Mouse (Mus musculus) gastrocnemius, postnatal 14 days (tissue): ENCODE results near the gene Pde10a. TPM values are rescaled to one million over a fixed set of nuclear protein-coding genes. Genes with fewer than 3 reads are reported as not detected.

Experiments
- DNase-seq: peaks from one replicate; pipeline ENCODE4 v3.0.0; 2021; ENCODE audit warnings: mixed read lengths
- intact Hi-C: fragments of 180-260 bp; cut with DNase I; formaldehyde crosslinking; loops from one replicate; pipeline ENCODE4 v1.15.1; 2025; ENCODE audit warnings: low total_unique reads
- total RNA-seq, 2 experiments: library from RNA; stranded (reverse); gene quantifications; 2 replicates each; pipeline ENCODE4 v1.2.3; 2021

Gene Pde10a
- total RNA-seq, 2 experiments from 2014 or later = 5.2 to 6.5 TPM

DNA sequence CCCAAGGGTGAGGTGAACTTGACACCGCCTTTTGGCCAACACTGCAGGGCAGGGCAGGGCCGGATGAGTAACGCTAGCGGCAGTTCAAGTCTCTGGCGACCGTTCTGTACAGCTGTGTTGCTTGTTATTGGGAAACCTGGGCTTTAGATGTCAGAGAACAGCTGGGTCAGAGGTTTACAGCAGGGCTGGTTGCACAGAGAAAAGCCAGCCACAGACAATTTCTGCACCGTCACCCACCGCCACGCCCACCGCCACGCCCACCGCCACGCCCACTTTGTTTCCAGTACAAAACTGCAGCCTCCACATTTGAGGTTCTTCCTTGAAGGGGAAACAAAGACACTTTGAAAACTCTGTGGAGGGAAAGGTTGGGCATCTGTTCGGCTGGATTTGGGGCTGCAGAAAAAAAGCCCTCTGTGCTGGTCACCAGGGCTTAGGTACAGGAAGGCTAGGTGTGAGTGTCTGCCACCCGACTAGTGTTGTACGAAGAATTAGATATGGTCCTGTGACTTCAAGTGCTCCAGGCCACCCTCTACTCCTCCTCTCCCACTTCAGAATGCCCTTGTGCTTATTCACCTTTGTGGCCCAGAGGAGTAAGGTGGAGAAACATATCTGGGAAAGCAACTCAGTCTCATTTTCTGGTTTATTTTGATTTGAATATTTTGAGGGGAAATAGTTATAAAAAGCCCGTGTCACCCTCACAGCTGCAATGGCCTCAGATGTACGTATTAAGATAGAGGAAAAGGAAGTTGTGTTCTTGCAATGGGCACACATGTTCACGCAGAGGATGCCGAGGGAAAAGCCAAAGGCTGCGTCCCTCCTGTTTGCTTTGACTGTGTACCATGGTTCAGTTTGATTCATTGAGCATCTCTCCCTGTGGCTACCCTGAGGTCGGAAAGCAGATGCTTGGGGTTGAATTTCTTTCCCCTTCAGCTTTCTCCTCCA is 331.5 kb downstream of the Pde10a start:
- peak; percentile 83 for DNase-seq
- intact Hi-C loops = no loop called here

DNA sequence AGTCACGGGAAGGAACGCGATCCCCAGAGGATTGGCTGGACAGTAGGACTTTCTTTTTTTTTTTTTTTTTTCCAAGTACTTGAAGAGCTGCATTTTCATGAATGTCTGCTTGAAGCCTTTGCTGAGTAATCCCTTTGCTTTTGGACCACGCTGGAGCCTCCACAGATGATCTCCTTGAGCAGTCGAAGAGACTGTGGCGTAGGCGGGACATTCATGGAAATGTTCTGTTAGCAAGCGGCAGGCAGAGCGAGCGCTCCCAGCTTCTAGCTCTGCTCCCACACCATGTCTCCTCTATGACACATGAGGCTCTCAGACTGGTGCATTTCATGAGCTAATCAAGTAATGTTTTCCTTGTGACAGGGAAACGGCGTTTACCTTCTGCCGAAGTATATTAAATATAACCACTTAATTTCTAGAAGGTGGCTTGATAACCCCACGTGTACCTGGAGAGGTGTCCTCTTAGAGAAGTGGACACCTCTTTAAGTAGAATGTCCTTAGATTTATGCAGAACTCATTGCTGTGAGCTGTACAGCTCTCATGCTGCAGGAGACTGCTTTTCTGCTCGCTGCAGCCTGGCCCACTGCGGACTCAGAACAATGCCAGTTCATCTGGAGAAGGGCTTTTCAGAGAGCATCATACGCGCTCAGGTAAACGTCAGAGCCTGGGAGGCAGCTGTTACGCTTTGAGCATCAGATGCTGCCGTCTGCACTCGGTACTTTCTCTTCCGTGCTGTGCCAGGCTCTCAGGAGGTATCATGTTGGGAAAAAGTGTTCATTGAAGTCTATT is 333.7 kb downstream of the Pde10a start:
- peak; percentile 40 for DNase-seq
- intact Hi-C loops = no loop called here

DNA sequence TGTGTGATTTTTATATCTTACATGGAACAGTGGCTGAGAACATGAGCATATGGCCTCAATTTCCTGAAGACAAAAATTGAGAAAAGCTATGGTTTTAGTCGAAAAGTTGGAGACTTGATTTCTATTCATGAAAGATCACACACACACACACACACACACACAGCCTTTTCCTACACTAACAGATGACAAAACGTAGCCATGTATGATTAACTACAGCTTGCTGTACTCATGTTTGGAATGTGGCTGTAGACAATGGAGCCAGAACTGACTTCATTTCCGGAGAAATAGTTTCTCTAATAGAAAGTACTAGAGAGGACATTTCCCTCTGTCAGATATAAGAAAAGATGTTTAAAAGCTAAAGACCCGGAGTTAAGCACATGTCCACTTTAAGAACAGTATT is 334.3 kb downstream of the Pde10a start:
- intact Hi-C loops = no loop called here
- DNase-seq = no peak

DNA sequence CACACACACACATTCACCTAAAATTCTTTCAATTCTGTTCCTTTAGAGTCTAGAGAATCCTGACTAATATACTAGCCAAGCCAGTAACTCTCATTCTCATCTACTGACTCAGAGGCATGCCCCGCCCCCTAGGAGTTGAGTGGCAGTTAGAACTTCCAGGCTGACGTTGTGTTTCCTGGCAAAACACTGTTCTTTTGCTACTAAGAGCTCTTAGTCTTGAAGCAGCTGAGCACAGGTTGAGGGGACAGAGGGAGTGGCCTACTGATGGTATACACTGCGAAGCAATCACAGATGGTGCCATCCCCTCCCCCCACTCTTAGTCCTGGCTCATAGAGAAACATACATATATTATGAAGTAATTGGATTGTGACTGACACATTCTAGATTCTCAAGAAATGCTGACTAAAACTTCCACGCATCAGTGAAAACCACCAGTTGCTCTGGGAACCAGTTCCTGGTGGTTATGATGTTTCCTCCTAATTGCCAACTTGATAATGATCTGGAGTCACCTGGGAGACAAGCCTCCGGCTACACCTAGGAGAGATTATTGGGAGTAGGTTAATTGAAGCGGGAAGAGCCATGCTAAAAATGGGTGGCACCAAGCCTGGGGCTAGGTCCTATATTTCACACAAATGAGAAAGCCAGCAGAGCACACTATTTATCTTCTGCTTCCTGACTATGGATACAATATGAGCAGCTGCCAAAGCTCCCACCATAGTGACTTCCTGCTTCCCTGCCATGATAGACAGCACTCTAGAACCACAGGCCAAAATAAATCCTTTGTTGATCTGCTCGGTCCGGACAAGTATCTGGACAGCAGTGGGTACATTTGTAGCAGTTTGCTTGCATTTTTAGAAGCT is 339.7 kb downstream of the Pde10a start:
- intact Hi-C loops = no loop called here
- DNase-seq = peak; percentile 42

DNA sequence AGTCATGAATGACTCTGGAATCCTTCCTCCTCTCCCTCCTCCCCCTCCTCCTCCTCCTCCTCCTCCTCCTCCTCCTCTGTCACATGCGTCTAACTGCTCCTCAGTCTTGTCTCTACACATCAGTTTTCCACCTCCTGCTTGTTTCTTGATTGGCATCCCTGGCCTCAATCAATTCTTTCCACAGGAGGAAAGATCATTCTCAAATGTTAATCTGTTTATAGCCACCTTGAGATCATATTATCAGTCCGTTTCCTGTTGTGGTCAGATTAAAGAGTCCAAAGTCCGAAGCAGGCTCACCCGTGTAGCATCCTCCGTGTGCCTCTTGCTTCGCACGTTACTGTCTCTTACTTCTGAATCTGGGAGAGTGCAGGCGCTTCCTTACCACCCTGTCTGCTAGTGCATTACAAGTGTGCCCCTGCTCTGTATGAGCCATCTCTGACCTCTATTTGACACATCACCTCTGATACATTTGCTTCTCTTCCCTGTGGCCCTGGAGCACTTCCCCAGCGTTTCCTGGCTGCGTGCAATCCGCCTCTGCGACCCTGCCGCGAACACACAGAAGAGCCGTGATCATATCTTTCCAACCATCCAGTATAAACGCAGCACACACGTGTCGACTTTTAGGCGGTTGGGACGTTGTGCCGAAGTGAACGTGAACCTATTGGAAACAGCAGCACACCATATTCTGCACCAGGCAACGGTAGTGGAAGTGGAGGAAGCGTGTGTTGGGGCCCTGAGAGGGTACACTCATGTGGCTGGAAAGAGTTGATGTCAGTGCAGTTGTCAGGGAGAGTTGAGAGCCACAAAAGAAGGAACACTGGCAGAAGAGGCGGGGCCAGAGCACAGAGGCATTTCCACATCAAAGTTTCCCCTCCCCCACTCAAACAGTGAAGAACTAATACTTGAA is 342.4 kb downstream of the Pde10a start:
- DNase-seq = no peak
- intact Hi-C loops = loop anchor here (2.0 kb wide), 1 partner anchor 19 kb away; no protein-coding TSS in a partner anchor

DNA sequence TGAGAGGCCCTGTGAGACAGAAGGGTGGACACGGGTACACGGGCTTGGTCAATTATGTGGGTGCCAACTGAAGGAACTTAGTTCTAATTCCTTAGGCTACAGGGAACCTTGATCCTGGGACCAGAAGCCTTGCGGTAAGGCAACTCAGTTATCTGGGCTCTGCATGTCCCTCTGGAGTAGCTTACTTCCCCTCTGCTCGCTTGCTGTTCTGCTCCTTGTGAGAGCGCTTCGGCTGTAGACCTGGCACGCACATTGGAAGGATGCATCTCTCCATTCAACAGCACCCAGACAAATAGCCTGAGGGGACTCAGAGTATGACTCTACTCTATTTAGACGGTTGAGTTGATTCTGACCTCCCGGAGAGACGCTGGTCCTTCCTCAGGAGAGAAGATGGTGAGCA is 344.1 kb downstream of the Pde10a start:
- DNase-seq = no peak
- intact Hi-C loops = no loop called here

DNA sequence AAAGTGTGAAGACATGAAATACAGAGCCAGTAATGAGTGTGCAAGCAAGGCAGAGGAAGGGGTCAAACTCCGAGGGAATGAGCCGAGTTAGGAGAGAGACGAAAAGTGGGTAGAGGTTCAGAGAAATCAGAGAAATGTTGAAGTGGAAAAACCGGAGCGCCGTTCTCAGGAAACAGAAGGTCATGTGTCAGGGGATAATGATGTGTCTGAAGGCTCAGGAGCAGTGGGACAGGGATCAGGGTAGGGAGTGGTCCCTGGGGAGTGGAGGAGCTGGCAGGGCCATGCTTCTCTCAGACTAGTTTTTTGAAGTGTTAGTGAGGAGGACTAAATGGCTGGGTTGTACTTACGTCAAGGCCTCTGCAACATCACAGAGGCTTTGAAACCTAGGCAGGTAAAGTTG is 345.7 kb downstream of the Pde10a start:
- intact Hi-C loops = no loop called here
- DNase-seq = no peak

DNA sequence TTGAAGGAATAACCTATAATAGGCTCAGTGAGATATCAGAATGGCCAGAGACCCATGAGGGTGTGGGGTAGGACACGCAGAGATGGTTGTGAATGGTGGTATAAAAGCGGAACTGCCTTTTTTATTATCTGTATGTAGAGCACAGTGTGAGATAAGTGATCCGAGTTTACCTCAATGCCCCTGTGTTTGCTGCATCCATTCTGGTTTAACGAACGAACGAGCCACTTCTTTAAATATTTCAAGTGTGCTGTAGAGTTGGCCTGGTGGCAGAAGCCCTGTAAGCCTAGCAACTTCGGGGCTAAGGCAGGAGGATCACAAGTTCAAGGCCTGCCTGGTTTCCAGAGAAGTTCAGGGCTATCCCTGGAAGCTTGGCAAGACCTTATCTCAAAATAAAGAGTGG is 346.2 kb downstream of the Pde10a start:
- no peak for DNase-seq
- intact Hi-C loops = no loop called here

DNA sequence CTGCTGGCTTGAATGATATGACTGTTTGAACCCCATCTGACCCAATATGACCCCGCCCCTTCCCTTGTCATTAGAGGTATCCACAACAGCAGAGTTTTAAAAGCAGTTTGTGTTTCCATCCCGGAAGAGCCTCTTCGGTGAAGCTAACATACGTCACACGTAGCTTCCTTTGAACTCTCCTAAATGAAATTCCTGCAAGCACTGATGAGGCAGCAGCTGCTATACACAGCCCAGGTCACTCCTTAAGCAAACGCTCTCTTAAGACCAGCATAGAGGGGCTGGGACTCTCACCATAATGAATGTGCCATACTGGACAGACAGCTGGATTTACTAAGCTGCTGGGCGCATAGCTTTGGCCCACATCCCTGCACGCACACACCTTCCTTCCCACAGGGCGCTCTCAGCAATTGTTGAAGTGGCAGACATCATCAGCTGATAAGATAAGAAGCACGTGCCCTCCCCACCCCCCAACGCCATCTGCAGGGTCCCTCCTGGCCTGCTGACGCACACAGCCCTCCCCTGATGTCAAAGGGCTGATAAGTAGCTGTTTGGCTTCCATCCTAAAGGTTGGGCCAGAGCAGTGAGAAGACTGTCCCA is 346.9 kb downstream of the Pde10a start:
- DNase-seq = peak; percentile 16
- intact Hi-C loops = no loop called here

DNA sequence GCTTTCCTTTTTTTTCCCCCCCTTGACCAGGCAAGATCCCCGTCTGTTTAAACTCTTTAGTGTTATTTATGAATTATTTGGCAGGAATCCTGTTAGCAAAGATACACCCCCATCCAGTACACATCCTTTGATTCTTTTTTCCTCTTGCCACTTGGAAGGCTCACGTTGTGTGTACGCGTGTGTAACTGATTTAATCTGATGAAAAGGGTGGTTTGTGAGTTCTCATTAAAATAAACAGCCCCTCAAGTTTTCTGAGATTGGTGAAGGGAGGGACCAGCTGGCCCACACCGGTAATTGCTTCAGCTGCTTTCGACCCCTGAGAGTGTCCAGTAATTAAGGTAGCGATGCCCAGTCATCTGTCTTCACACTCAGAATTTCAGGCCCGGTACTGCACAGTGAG is 347.4 kb downstream of the Pde10a start:
- intact Hi-C loops = no loop called here
- no peak for DNase-seq

DNA sequence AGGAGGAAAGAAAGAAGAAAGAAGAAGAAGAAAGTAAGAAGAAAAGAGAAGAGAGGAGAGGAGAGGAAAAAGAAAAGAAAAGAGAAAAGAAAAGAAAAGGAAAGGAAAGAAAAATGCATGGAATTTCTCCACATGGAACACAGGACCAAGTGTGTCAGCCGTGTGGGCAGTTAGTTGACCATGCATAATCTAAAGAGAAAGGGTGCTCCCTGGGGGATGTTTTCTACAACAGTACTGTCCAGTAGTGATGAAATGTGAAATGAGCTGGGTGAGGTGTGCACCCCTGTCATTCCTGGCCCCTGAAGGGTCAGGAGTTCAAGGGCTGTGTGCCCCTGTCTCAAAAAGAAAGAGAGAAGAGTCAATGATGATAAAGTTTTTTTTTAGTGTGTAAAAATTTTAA is 352.9 kb downstream of the Pde10a start:
- intact Hi-C loops = no loop called here
- DNase-seq = no peak

DNA sequence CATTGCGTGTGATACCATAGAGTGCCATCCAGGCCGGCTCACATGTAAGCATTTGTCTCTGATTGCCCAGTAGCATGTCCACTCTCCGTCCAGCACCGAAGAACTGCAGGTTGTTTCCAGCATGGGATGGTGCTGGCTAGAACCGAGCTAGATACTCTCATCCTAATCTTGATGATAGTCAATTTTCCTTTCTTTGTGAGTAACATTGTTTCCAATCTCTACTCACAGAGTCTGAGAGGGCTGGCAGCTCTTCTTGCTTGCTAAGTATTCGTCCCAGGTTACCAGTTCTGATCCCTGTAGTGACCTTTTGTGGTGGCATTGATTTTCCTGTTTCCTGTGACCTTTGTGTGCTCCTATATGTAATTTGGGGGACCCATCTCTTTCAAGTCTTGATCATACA is 356.5 kb downstream of the Pde10a start:
- intact Hi-C loops = no loop called here
- no peak for DNase-seq

DNA sequence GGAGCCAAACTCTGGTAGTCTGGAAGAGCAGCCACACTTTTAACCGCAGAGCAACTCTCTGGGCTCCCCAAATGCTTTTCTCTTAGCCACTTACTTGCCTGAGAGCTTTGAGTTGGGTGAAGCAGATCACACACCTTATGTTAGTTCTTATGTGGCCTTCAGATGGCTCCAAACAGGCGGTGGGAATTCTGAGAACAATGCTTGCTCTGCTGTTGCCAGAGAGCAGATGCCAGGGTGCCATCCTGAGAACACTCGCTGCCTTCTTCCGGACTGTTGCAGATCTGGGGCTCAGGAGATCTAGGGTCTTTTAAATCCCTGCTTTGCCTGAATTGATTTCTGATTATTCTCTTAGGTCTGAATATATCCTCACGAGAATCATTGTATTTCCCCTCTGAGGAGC is 359.5 kb downstream of the Pde10a start:
- no peak for DNase-seq
- intact Hi-C loops = no loop called here

DNA sequence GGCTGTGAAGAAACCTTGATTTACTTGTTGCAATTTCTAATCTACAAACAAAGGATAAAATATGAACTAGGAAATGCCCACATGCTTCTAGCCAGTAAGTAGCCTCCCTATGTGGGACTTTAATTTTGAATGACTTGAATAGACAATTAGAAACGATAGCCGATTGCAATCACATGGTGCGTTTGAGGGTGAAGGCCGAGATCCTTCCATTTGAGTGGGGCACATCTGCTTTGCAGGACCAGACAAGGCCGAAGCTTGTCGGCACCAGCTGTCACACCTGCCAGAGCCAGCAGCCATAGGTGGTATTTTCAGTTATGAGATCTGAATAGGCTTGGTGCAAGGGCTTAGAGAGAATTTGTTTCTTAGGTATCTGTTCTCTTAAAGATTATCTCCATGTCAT is 360.7 kb downstream of the Pde10a start:
- no peak for DNase-seq
- intact Hi-C loops = no loop called here

DNA sequence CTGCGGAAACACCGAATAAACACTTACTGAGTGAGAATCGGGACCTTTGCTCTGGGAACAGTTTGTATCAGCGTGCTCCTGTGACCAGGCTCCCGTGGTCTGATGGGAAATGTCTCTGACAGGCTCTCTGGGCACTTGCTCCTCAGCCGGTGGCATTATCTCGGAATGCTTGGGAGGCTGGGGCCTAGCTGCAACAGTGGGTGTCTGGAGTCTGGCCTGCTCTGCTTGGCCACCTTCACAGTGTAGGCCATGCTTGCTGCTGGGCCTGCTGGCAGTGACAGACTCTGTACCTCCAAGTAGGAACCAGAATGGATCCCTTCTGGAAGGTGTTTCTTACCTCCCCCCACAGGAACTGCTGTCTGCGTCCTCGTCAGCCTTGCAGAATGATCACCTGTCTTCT is 362.9 kb downstream of the Pde10a start:
- no peak for DNase-seq
- intact Hi-C loops = no loop called here

DNA sequence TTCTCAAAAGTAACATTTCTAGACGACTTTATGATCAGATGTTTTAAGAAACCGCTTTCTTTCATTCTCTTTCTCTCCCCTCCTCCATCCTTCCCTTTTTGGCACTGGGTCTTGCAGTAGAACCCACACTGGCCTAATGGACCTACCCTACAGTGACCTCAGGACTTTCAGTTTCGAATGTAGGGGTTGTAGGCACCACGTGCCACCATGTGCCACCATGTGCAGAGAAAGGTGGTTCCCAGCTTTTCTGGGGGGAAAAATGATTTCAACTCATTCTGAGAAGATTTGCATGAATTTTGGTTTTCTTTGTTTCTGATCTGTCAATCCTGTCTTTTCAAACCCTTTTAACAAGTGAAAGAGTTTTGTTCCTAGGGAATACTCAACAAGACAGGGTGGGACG is 363.5 kb downstream of the Pde10a start:
- intact Hi-C loops = no loop called here
- no peak for DNase-seq

DNA sequence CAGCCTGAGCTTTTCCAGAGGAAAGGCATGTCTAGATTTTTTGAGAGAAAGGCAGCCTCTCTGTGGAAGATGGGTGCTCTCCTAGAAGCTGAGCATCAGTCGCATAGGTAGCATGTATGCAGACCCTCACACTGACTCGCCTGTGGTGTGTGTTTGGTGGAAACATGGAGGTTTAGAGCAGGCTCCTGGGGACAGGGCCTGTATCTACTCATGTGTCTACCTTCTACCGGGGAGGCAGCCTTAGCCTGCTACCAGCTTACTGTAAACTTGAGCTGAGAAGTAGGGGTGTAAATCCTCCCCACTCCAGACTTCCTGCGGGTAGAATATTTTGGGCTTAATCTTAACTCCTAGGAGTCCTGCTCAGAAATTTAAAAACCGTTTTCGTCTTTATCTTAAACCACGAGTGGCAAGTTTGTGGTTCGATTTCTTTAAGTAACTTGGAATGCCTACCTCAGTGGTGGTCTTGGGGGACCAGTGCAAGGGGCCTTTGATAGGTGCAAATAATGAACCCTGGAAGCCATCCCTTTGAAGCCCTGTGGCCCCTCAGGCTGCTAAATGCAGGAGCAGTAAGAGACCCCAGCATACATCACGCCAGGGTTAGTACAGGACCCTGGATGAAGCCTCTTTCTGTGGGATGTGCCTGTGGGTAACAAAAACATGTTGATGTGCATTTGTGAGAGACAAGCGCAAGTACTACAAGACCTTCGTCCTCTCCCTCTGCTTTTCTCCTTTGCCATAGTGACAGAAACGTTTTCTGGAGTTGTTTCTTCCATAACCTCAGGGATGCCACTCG is 367.2 kb downstream of the Pde10a start:
- DNase-seq = no peak
- intact Hi-C loops = no loop called here

DNA sequence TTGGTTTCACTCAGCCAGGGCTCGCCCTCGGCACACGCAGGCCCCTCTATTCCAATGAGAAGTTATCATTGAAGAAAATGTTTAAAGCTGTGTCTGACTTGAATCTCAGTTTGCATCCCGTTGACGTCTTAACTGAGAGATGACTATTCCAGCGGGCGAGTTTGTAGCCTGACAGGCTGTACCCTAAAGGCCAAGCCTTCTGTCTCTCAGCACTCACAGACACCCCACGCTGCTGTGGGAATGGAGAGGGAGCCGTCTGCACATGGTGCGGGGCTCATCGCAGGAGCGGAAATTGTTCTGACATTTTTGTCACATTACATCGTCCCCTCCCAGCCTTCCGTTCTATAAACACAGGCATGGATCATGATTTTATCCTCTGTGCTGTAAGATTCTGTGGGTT is 370.8 kb downstream of the Pde10a start:
- intact Hi-C loops = no loop called here
- DNase-seq = no peak
